Mouse (Mus musculus) brown adipose tissue, adult 24 weeks (tissue): ENCODE data around the gene Zfp729b. TPM values are rescaled to one million over a fixed set of nuclear protein-coding genes. Genes with fewer than 3 reads are reported as not detected.

Experiments
- H3K27ac ChIP-seq: fragments of 200-500 bp; replicated peaks from 2 replicates; pipeline ENCODE4 v1.5.1; 2012; ENCODE audit warnings: low read depth, mild to moderate bottlenecking, low read length
- H3K4me1 ChIP-seq: fragments of 200-500 bp; 2 replicates; pipeline ENCODE4 v1.6.1; 2012; ENCODE audit warnings: low read length, mixed read lengths; ENCODE audit not compliant: control insufficient read depth, insufficient read depth, insufficient read length
- H3K4me3 ChIP-seq: fragments of 200-500 bp; 2 replicates; pipeline ENCODE4 v1.5.1; 2012; ENCODE audit warnings: low read depth, mild to moderate bottlenecking, low read length, moderate library complexity; ENCODE audit not compliant: insufficient read depth
- polyA plus RNA-seq: library from polyadenylated mRNA; stranded (reverse); fragments of >200 nt; gene quantifications from 2 replicates; pipeline ENCODE4 v1.2.4, GENCODE M21; 2012; ENCODE audit not compliant: missing spikeins, insufficient read depth, insufficient read length

Gene Zfp729b
- 4.0 and 5.3 TPM in 2 replicates for polyA plus RNA-seq

- H3K4me1 ChIP-seq = no peaks in the 10 kb centered on the region
- H3K4me3 ChIP-seq = peak within 1 kb of the TSS; percentile 97
- peak within 1 kb of the TSS; percentile 86 for H3K27ac ChIP-seq
Observed at GRCm38 (mm10) chr13:67609066-67609876, at the start of gene Zfp729b. Gene Zfp729b, minus strand, starts transcription at chr13:67609707.

DNA sequence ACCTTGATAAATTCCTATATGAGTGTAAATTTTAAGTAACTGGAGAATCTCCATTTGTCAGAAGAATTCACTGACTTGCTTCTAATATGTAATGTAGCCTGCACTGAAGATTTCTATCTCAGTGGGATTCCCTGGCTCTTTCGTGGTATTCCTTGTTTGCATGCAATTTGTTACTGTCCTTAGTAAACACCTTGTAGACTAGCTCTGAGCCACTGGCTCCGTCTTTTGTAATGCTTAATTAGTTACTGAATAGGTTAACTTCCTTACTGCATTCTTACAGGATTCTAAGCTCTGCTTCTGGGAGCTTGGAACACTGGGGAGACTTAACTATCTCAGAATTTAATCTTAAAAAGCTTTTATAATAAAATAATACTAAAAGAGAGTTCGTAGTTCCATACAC lies 43.0 kb upstream of the Zfp729b start:
- no peak overlapping the region for H3K4me3 ChIP-seq
- no peak overlapping the region for H3K27ac ChIP-seq
- H3K4me1 ChIP-seq = no peaks in the 10 kb centered on the region

GRCm38 (mm10) chr13:67637294-67638007 lies 27.9 kb upstream of the Zfp729b start, which contains the start of the genes Gm49345 and Zfp729a:
Gene Gm49345, minus strand, starts transcription at chr13:67637769.
Gene Zfp729a, minus strand, starts transcription at chr13:67637791.
- Histone ChIP-seq H3K4me3 (peak within 1 kb of the TSS; percentile 85), H3K4me1 (no peaks in the 10 kb centered on the region), H3K27ac (peak within 1 kb of the TSS; percentile 71)

- no peak overlapping the region for H3K4me3 ChIP-seq
- no peak overlapping the region for H3K27ac ChIP-seq
- no peaks in the 10 kb centered on the region for H3K4me1 ChIP-seq
Observed at GRCm38 (mm10) chr13:67610108-67610507, 601 bp upstream of the Zfp729b start.

- Histone ChIP-seq H3K27ac (no peak overlapping the region), H3K4me1 (no peaks in the 10 kb centered on the region)
Observed at GRCm38 (mm10) chr13:67572591-67573189, 36.8 kb downstream of the Zfp729b start.

GRCm38 (mm10) chr13:67553730-67554129 lies 55.8 kb downstream of the Zfp729b start, which contains the start of gene Zfp748:
Gene Zfp748, minus strand, starts transcription at chr13:67553830.
- H3K4me1 ChIP-seq = no peaks in the 10 kb centered on the region
- H3K4me3 ChIP-seq = peak within 1 kb of the TSS; percentile 97
- peak within 1 kb of the TSS; percentile 88 for H3K27ac ChIP-seq

More at GRCm38 (mm10) chr13:67572591-67573189, 36.8 kb downstream of the Zfp729b start:
- H3K4me3 ChIP-seq = no peak overlapping the region

GRCm38 (mm10) chr13:67552505-67553346 lies 56.8 kb downstream of the Zfp729b start:
- H3K27ac ChIP-seq = peak overlapping the region; percentile 88
- peak overlapping the region; percentile 97 for H3K4me3 ChIP-seq

GRCm38 (mm10) chr13:67545941-67546340 lies 63.6 kb downstream of the Zfp729b start:
- Histone ChIP-seq H3K27ac (no peak overlapping the region), H3K4me3 (no peak overlapping the region), H3K4me1 (no peaks in the 10 kb centered on the region)

More at GRCm38 (mm10) chr13:67552505-67553346, 56.8 kb downstream of the Zfp729b start:
- H3K4me1 ChIP-seq = no peaks in the 10 kb centered on the region

Other genes with a start within 250 kb of the Zfp729b start
- gene Gm28044, start 249.2 kb downstream of the Zfp729b start, polyA plus RNA-seq = not detected in 2 replicates
- 1.1 and 1.3 TPM in 2 replicates for gene Zfp953, start 249.1 kb downstream of the Zfp729b start, polyA plus RNA-seq
- 3.7 TPM in 1 of 2 replicates, not detected in the other for gene Gm28041, start 234.0 kb downstream of the Zfp729b start, polyA plus RNA-seq
- gene Zfp456, start 233.9 kb downstream of the Zfp729b start, polyA plus RNA-seq = 0.59 and 1.9 TPM in 2 replicates
- gene Zfp429, start 209.9 kb downstream of the Zfp729b start, polyA plus RNA-seq = 0.67 and 2.1 TPM in 2 replicates
- gene Zfp459, start 188.3 kb downstream of the Zfp729b start, polyA plus RNA-seq = 0.52 TPM in 1 of 2 replicates, not detected in the other
- 9.5 and 15.8 TPM in 2 replicates for gene Zfp874a, start 158.1 kb downstream of the Zfp729b start, polyA plus RNA-seq
- 6.2 and 10.3 TPM in 2 replicates for gene Zfp874b, start 125.4 kb downstream of the Zfp729b start, polyA plus RNA-seq
- gene Zfp58, start 109.2 kb downstream of the Zfp729b start, polyA plus RNA-seq = 3.1 and 4.8 TPM in 2 replicates
- gene Gm26965, start 83.6 kb downstream of the Zfp729b start, polyA plus RNA-seq = not detected in 2 replicates
- gene Zfp87, start 83.5 kb downstream of the Zfp729b start, polyA plus RNA-seq = 50.5 and 55.8 TPM in 2 replicates
- gene Zfp748, start 55.9 kb downstream of the Zfp729b start, polyA plus RNA-seq = 2.1 and 5.4 TPM in 2 replicates
- gene Gm49345, start 28.1 kb upstream of the Zfp729b start, polyA plus RNA-seq = 1.7 TPM in 1 of 2 replicates, not detected in the other
- gene Zfp729a, start 28.1 kb upstream of the Zfp729b start, polyA plus RNA-seq = 2.0 and 3.9 TPM in 2 replicates
- gene Zfp738, start 77.4 kb upstream of the Zfp729b start, polyA plus RNA-seq = 6.9 and 7.0 TPM in 2 replicates
- 3.0 and 6.1 TPM in 2 replicates for gene Zfp65, start 119.5 kb upstream of the Zfp729b start, polyA plus RNA-seq
- gene Zfp85, start 145.5 kb upstream of the Zfp729b start, polyA plus RNA-seq = 1.8 and 2.0 TPM in 2 replicates
- 0.88 and 1.4 TPM in 2 replicates for gene Zfp493, start 170.0 kb upstream of the Zfp729b start, polyA plus RNA-seq
- gene Zfp273, start 204.0 kb upstream of the Zfp729b start, polyA plus RNA-seq = 3.7 and 3.9 TPM in 2 replicates
- gene Gm10037, start 221.4 kb upstream of the Zfp729b start, polyA plus RNA-seq = 11.2 TPM in 1 of 2 replicates, not detected in the other